Mouse (Mus musculus) retina, embryonic 14.5 days (tissue): ENCODE results near the gene Igf2bp2.

Source experiments
- DNase-seq: peaks from one replicate; pipeline ENCODE4 v3.0.0-alpha.2; 2015; ENCODE audit warnings: low spot score

Igf2bp2 gene

GRCm38 (mm10) chr16:22038554-22038953 is 124.5 kb downstream of the Igf2bp2 start:
- no peak for DNase-seq

GRCm38 (mm10) chr16:22027474-22027873 is 135.6 kb downstream of the Igf2bp2 start:
- DNase-seq, result no peak

- DNase-seq, result peak; percentile 33
These were observed 141.0 kb downstream of the Igf2bp2 start for GRCm38 (mm10) chr16:22022122-22022521.

GRCm38 (mm10) chr16:22015569-22015968 is 147.5 kb downstream of the Igf2bp2 start:
- DNase-seq, result no peak

- no peak for DNase-seq
These were observed 153.5 kb downstream of the Igf2bp2 start for GRCm38 (mm10) chr16:22009596-22009995.

- DNase-seq, result peak; percentile 100
These were observed 154.0 kb downstream of the Igf2bp2 start, which contains the start of gene Senp2 for GRCm38 (mm10) chr16:22009099-22009584. Gene Senp2 (plus strand): TSS chr16:22009484.
